Mouse (Mus musculus): Measurements from ENCODE around the gene Eno3. TPM values are rescaled to one million over a fixed set of nuclear protein-coding genes. Genes with fewer than 3 reads are reported as not detected.

Eno3 gene
- total RNA-seq, 4 experiments from 2014 or later = 10.0 to 14.5 (median 11.2) TPM

GRCm38 (mm10) chr11:70643051-70643450 is 14.0 kb upstream of the Eno3 start:
- no peak for DNase-seq (ENCODE audit: low spot score in 2 of 2)

DNA sequence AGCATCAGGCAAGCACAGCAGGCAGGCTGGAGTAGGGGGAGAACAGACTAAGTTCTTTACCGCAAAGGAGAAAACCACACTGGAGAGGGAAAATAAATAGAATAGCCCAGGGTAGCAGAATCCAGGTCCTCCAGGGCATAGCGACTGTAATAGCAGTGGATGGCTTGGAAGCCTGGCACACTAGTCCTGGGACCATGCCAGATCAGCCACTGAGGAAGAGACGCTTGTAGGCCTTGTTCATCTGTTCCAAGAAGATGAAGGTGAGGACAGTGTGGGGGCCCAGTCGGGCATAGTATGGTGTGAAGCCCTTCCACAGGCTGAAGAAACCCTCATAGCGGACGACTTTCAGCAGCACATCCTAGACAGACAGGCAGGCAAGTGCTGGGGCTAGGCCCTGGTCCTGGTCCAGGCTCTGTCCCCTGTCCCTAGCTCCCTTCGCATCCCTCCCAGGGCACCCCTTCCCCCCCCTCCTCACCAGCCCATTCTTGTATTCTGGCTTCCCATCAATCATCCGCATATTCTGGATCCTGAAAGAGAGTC is 12.4 kb upstream of the Eno3 start:
- peak in 1 of 2 experiments; percentile 23 for DNase-seq (ENCODE audit: low spot score in 2 of 2)

- peak in 1 of 2 experiments; percentile 22 for DNase-seq (ENCODE audit: low spot score in 2 of 2)
These were observed 11.3 kb upstream of the Eno3 start for GRCm38 (mm10) chr11:70645461-70646258.

DNA sequence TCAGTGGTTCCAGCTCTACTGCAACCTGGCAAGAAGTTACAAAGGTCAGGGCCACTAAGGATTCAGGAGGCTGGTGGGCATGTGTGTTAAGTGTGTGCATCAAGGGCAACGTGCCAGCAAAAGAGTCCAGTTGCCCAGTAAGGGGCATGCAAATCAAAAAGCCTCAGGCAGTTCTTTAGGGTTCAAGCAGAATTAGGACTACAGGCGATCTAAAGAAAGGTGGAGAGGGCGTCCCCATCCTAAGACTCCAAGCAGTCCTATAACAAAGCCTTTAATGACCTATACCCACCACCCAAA is 10.8 kb upstream of the Eno3 start:
- DNase-seq (ENCODE audit: low spot score in 2 of 2) = no peak

GRCm38 (mm10) chr11:70646691-70647650 is 10.0 kb upstream of the Eno3 start, which contains the start of the genes Rnf167 and Slc25a11:
Gene Rnf167, plus strand, starts transcription at chr11:70647235.
Gene Slc25a11, minus strand, starts transcription at chr11:70647479.
- peak; percentile 96 for DNase-seq (ENCODE audit: low spot score in 2 of 2)

DNA sequence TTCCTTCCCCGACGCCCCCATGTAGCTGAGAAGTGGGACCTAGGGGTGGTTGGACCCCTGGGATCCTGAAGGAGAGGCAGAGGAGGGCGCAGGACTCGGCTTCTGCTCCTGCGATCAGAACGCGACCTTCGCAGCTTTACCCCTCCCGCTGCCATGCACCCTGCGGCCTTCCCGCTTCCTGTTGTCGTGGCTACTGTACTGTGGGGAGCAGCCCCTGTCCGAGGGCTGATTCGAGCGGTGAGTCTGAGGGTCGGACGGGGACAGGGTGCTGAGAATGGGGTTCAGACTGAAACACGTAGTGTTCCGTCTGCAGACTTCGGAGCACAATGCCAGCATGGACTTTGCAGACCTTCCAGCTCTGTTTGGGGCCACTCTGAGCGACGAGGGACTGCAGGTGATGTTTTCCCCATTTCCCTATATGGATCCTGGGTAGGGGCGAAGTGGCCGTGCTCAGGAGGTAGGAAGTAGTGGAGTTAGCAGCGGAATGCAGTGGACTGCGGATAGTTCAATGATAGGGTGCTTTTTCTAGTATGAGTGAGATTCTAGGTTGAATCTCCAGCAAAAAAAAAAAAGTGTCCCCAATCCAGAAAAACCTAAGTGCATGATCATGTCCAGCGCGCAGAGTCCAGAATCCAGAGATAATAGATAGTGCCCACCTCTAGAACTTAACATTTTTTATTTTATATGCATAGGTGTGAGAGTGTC is 9.1 kb upstream of the Eno3 start:
- DNase-seq (ENCODE audit: low spot score in 2 of 2) = peak; percentile 11 to 20

- no peak for DNase-seq (ENCODE audit: low spot score in 2 of 2)
These were observed 8.5 kb upstream of the Eno3 start for GRCm38 (mm10) chr11:70648512-70648911.

DNA sequence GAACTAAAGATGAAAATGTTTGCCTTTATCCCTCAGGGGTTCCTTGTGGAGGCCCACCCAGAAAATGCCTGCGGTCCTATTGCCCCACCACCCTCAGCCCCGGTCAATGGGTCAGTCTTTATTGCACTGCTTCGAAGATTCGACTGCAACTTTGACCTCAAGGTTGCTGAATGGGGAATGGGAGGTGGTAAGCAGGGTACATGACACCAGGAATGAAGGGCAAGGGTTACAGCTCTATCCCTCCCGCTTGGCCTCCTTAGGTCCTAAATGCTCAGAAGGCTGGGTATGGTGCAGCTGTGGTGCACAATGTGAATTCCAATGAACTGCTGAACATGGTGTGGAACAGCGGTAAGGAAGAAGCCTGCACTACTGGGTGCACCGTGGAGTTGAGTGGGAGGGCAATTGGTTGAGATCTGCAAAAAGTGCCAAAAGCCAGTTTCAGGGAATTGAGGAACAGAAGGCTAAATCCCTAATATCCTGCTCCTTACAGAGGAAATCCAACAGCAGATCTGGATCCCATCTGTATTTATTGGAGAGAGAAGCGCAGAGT is 7.7 kb upstream of the Eno3 start:
- DNase-seq (ENCODE audit: low spot score in 2 of 2) = peak; percentile 2 to 11

GRCm38 (mm10) chr11:70650322-70651175 is 6.5 kb upstream of the Eno3 start:
- DNase-seq (ENCODE audit: low spot score in 2 of 2) = peak; percentile 7 to 16

- DNase-seq (ENCODE audit: low spot score in 2 of 2) = peak in 1 of 2 experiments; percentile 2
These were observed 5.6 kb upstream of the Eno3 start for GRCm38 (mm10) chr11:70651391-70651790.

GRCm38 (mm10) chr11:70652029-70652883 is 4.7 kb upstream of the Eno3 start:
- DNase-seq (ENCODE audit: low spot score in 2 of 2) = peak in 1 of 2 experiments; percentile 2

DNA sequence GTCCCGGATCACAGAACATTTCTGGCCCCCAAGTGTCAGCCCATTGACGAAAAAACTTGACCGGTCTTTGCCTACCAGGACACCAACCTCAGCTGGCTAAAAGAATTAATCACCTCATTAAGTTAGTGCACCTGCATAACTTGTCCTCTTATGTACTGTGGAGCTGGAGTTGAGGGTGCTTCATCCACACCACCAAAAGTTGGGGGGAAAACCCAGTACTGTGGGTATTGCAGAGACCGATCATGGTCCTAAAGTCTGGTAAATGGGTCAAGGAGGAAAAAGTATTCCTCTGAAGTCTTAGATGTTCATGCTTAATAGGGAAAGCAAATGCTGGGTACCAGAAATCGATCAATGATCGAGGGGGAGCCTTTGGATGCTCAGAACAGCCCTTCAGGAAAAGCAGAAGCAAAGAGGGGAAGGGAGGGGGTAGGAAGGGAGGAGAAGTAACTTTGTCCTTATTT is 4.1 kb upstream of the Eno3 start:
- DNase-seq (ENCODE audit: low spot score in 2 of 2) = peak in 1 of 2 experiments; percentile 1

DNA sequence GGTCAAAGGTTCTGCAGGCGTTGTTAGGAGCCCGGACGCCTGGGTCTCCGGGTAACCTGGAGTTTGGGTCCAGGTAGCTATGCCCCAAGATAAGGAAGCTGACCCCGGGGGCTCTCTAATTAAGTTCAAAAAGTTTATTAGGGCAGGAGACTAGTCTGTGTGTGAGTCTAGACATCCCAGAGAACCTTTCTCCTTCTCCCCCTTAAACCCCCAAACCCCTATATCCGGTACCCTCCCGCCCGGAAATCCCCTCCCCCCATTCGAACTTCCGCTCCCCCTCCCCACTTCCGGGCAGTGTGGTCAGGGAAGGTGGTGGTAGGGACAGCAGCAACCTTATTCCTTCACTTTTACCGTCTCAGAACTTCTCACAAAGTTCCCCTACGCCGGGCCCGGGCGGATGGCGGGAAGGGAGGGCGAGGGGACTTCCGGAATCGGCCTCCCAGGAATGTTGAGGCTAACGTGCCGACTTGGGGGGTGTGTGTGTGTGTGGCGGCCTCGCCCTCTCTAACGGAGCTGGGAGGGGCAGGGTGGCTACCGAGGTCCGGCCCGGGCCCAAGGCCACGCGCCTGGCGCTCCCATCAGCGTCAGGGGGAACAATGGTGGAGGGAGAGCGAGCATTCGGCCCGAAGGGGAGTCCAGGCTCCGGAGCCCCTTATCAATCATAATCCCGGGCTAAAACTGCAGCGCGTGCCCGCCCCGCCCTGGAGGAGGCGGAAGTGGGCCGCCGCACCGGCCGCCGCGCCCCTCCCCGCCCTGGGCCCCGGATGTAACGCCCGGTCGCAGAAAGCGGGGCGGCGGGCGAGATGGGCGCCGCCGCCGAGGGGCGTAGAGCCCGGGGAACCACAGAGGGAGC is 3.4 kb upstream of the Eno3 start:
- DNase-seq (ENCODE audit: low spot score in 2 of 2) = peak; percentile 3 to 7

DNA sequence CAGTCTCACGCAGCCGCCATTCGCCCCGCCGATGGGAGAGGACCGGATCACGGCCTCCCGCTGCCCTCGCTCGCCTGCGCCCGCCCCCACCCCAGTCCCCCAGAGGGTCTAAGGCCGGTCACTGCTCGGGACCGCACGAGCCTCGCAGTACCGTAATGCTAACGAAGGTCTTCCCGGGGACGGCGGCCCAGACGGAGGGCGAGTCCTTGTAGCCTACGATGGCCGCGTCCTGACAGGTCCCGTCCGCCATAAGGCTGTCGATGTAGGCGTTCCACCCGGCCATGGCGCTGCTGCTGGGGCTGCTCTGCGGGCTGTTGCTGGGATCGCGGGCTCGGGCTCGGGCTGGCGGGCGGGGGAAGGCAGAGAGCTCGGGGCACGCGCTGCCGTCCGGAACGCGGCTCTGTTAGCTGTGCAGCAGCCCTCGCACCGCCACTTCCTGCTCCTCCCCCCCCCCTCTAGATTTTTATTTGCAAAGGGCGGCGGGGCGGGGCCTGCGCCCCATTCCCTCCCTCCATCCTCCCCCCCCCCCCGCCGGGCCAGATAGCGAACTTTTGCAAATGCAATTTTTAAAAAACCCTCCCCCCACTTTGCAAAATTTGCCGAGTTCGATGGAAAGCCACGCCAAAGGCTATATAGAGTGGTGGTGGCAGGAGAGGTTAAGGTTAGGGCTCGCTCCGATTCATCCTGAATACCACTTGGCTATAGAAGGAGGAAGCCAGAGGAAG is 2.6 kb upstream of the Eno3 start, which contains the start of gene Pfn1:
TSS of gene Pfn1 (minus strand) at position 447 of the 725 bp plus-strand sequence.
- peak; percentile 33 to 65 for DNase-seq (ENCODE audit: low spot score in 2 of 2)

DNA sequence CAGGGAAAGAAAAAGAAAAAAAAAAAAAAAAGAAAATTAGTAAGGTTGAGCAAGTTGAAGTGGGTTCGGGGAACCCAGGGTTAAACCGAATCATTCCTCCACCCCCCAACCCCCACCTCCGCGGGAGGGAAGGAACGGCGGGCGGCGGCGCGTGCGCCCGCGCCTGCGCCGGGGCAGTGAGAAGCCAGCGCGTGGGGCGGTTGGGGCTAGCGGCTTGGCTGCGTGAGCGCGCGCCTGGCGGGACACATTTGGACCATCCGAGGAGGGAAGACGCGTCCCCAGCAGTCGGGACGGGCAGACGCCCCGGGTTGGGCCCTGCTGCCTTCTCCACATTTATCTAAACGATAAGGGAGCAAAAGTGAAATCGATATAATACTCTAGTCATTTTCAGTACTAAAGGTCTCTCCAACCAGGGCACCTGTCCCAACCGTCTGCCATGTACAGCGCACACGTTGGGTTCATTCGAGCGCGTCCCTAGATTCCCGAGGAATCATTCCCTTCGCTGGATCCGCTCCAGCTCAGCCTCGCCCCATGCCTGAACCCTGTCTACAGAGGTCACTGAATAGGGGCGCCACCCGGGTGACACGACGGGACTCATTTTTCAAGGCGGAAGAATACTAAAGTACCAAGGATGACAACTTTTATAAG is 2.0 kb upstream of the Eno3 start:
- peak in 1 of 2 experiments; percentile 57 for DNase-seq (ENCODE audit: low spot score in 2 of 2)

- DNase-seq (ENCODE audit: low spot score in 2 of 2) = no peak
These were observed 1.2 kb upstream of the Eno3 start for GRCm38 (mm10) chr11:70655571-70656455.
